Mouse (Mus musculus): ENCODE measurements around the gene Sdha. TPM values are rescaled to one million over a fixed set of nuclear protein-coding genes. Genes with fewer than 3 reads are reported as not detected.

Gene Sdha
- polyA plus RNA-seq, 1 experiment from 2014 or later = 256 TPM

GRCm38 (mm10) chr13:74300925-74301606 lies 49.0 kb downstream of the Sdha start:
- WGBS = 44% methylated on average over 4 of the region's 4 CpGs
- Histone ChIP-seq H3K4me1 (no peaks in the 10 kb centered on the region), H3K4me3 (replicated peaks) (no peak overlapping the region), H3K36me3 (peaks cover 14% of the 10 kb centered on the region), H3K4me2 (no peak overlapping the region), H3K9me3 (no peaks in the 10 kb centered on the region), H3K9ac (no peak overlapping the region), H3K27ac (no peak overlapping the region), H3K27me3 (replicated peaks) (no peaks in the 10 kb centered on the region)
- ATAC-seq (ENCODE audit: insufficient read depth, low FRiP score, low read depth) = peak; percentile 70; the same call in 1 of the 2 replicates

GRCm38 (mm10) chr13:74296376-74296775 lies 53.7 kb downstream of the Sdha start:
- H3K9me3 ChIP-seq = no peaks in the 10 kb centered on the region
- no peaks in the 10 kb centered on the region for H3K36me3 ChIP-seq
- WGBS = 66% methylated on average over 7 of the region's 7 CpGs
- no peak overlapping the region for H3K9ac ChIP-seq
- 0 out of 2 replicates have a peak, but pooled peaks cover 3% of the 10 kb centered on the region for H3K4me1 ChIP-seq
- H3K4me3 ChIP-seq (replicated peaks) = no peak overlapping the region
- ATAC-seq (ENCODE audit: insufficient read depth, low FRiP score, low read depth) = no peak
- no peak overlapping the region for H3K4me2 ChIP-seq
- H3K27ac ChIP-seq = no peak overlapping the region
- peaks cover 10% of the 10 kb centered on the region; the same call in 1 of the 2 replicates for H3K27me3 ChIP-seq (replicated peaks)

GRCm38 (mm10) chr13:74292167-74292566 lies 57.9 kb downstream of the Sdha start, which contains the start of gene Ahrr:
Gene Ahrr (minus strand): TSS chr13:74292331.
- under 1% methylated on average over 27 of the region's 27 CpGs for WGBS
- H3K4me3 ChIP-seq (replicated peaks) = peak within 1 kb of the TSS; percentile 24

DNA sequence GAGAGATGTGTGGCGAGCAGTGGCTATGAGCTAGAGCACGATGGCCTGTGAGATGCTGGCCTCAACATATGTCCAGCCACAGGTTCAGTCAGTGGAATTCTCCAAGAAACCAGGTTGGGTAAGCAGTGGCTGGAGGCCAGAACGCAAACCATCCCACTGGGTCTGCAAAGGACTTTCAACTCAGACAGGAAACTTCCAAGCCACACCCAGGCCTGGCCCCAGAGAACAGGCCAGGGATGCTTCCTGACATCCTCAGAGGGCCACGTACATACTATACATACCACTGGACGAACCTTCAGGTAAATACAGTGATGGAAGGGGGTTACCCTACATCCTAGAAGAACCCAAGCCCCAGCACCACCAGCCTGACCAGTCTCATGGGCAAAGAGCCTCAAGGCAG lies 60.4 kb downstream of the Sdha start:
- H3K9me3 ChIP-seq = no peaks in the 10 kb centered on the region
- H3K4me3 ChIP-seq (replicated peaks) = no peak overlapping the region
- no peaks in the 10 kb centered on the region for H3K36me3 ChIP-seq
- ATAC-seq (ENCODE audit: insufficient read depth, low FRiP score, low read depth) = no peak
- WGBS = 84% methylated on average over 5 of the region's 5 CpGs
- no peak overlapping the region for H3K9ac ChIP-seq
- peaks cover 10% of the 10 kb centered on the region; the same call in 1 of the 2 replicates for H3K27me3 ChIP-seq (replicated peaks)
- no peak overlapping the region for H3K4me2 ChIP-seq
- H3K4me1 ChIP-seq = 0 out of 2 replicates have a peak, but pooled peaks cover 3% of the 10 kb centered on the region
- H3K27ac ChIP-seq = no peak overlapping the region

More at GRCm38 (mm10) chr13:74292167-74292566, 57.9 kb downstream of the Sdha start, which contains the start of gene Ahrr:
- Histone ChIP-seq H3K4me2 (peak within 1 kb of the TSS; percentile 55), H3K27ac (no peak within 1 kb of the TSS), H3K9me3 (no peaks in the 10 kb centered on the region), H3K36me3 (no peaks in the 10 kb centered on the region), H3K27me3 (replicated peaks) (peaks cover 10% of the 10 kb centered on the region; the same call in 1 of the 2 replicates), H3K9ac (no peak within 1 kb of the TSS), H3K4me1 (0 out of 2 replicates have a peak, but pooled peaks cover 3% of the 10 kb centered on the region)
- ATAC-seq (ENCODE audit: insufficient read depth, low FRiP score, low read depth) = no peak; the same call in 1 of the 2 replicates

DNA sequence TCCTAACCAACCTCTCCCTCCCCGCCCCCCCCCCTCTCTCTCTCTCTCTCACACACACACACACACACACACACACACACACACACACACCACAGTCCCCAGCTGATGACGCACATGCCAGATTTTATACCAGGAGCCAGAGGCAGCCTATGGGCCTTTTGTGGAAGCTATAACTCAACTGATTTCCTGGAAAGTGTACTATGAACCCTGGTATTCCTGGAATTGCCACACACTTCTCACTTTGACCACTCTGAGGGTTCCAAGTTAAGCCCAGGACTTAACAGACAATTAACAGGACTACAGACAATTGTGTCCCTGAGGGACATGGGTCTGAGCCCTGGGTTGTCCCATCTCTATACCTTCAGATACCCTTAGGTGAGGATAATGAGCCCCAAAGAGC lies 67.8 kb downstream of the Sdha start:
- Histone ChIP-seq H3K4me3 (replicated peaks) (no peak overlapping the region), H3K9ac (no peak overlapping the region), H3K27me3 (replicated peaks) (no peaks in the 10 kb centered on the region), H3K9me3 (no peaks in the 10 kb centered on the region), H3K27ac (no peak overlapping the region), H3K4me2 (no peak overlapping the region), H3K36me3 (no peaks in the 10 kb centered on the region), H3K4me1 (no peaks in the 10 kb centered on the region)
- ATAC-seq (ENCODE audit: insufficient read depth, low FRiP score, low read depth) = no peak
- 82% methylated on average over 1 of the region's 2 CpGs for WGBS

DNA sequence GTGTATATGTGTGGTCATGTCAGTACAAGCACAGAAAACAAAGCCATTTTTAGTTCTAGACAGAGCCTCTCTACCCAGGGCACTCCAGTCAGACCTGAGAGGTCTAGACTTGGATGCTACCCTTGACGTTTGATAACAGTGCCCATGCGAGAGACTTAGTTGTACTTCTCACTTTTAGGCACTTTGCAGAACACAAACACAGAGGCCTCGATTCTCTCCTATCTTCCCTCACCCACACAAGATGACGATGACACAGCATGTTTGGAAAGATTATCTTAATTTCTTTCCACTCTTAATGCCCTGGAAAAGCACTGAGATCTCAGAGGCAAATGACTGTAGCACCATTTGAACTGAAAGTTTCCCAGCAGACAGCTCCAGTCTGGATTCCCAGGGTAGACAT lies 74.4 kb downstream of the Sdha start:
- no peak for ATAC-seq (ENCODE audit: insufficient read depth, low FRiP score, low read depth)
- H3K27ac ChIP-seq = no peak overlapping the region
- H3K4me3 ChIP-seq (replicated peaks) = no peak overlapping the region
- H3K9me3 ChIP-seq = no peaks in the 10 kb centered on the region
- H3K4me2 ChIP-seq = no peak overlapping the region
- 72% methylated on average over 4 of the region's 4 CpGs for WGBS
- H3K9ac ChIP-seq = no peak overlapping the region
- no peaks in the 10 kb centered on the region for H3K4me1 ChIP-seq
- H3K27me3 ChIP-seq (replicated peaks) = no peaks in the 10 kb centered on the region
- no peaks in the 10 kb centered on the region for H3K36me3 ChIP-seq

Other genes with a start within 250 kb of the Sdha start
- 0.55 and 1.1 TPM in 2 replicates for gene Slc9a3, start 228.8 kb downstream of the Sdha start, polyA plus RNA-seq (2015; fragmentation: Nextera tagmentation; extraction: Ambion mirVana)
- gene Exoc3, start 141.5 kb downstream of the Sdha start, polyA plus RNA-seq (2015; fragmentation: Nextera tagmentation; extraction: Ambion mirVana) = 59.6 and 67.2 TPM in 2 replicates
- 0.50 and 0.52 TPM in 2 replicates for gene Ahrr, start 57.9 kb downstream of the Sdha start, polyA plus RNA-seq (2015; fragmentation: Nextera tagmentation; extraction: Ambion mirVana)
- 150 and 153 TPM in 2 replicates for gene Pdcd6, start 32.7 kb downstream of the Sdha start, polyA plus RNA-seq (2015; fragmentation: Nextera tagmentation; extraction: Ambion mirVana)
- 55.6 and 57.0 TPM in 2 replicates for gene Ccdc127, start within 50 bp of the Sdha start, polyA plus RNA-seq (2015; fragmentation: Nextera tagmentation; extraction: Ambion mirVana)
- gene Lrrc14b, start 13.7 kb upstream of the Sdha start, polyA plus RNA-seq (2015; fragmentation: Nextera tagmentation; extraction: Ambion mirVana) = not detected in 2 replicates
- gene Zfp72, start 40.6 kb upstream of the Sdha start, polyA plus RNA-seq (2015; fragmentation: Nextera tagmentation; extraction: Ambion mirVana) = 5.2 and 5.9 TPM in 2 replicates
- gene Ftl1-ps1, start 49.4 kb upstream of the Sdha start, polyA plus RNA-seq (2015; fragmentation: Nextera tagmentation; extraction: Ambion mirVana) = 76.2 and 338 TPM in 2 replicates
- gene Zfp825, start 143.7 kb upstream of the Sdha start, polyA plus RNA-seq (2015; fragmentation: Nextera tagmentation; extraction: Ambion mirVana) = 19.3 and 19.5 TPM in 2 replicates